Mouse (Mus musculus) hindlimb bud, embryonic 11.5 days (tissue): Measurements from ENCODE around the gene Usp54.

Experiments
- DNase-seq: peaks from one replicate; pipeline ENCODE4 v3.0.0-alpha.2; 2012; ENCODE audit warnings: low read depth, low spot score; ENCODE audit errors: extremely low spot score

Usp54 gene

GRCm38 (mm10) chr14:20529643-20530042 lies 111.2 kb downstream of the Usp54 start:
- no peak for DNase-seq

GRCm38 (mm10) chr14:20520179-20520578 lies 120.7 kb downstream of the Usp54 start:
- no peak for DNase-seq

- DNase-seq, result no peak
Observed at GRCm38 (mm10) chr14:20508424-20508823, 132.4 kb downstream of the Usp54 start.

GRCm38 (mm10) chr14:20502966-20503365 lies 137.9 kb downstream of the Usp54 start:
- DNase-seq, result no peak

GRCm38 (mm10) chr14:20499982-20500381 lies 140.9 kb downstream of the Usp54 start:
- no peak for DNase-seq
